Mouse (Mus musculus) spleen, postnatal 4 days (tissue): Measurements from ENCODE around the gene 6030408B16Rik.

Experiments used
- DNase-seq, 2 experiments: peaks; one replicate each; pipeline ENCODE4 v3.0.0; 2022; ENCODE audit warnings: low spot score in 2 of 2

Gene 6030408B16Rik

GRCm38 (mm10) chr15:101267053-101268032 is 25.7 kb upstream of the 6030408B16Rik start:
- DNase-seq: no peak

GRCm38 (mm10) chr15:101270101-101270820 is 22.8 kb upstream of the 6030408B16Rik start:
- DNase-seq: no peak

GRCm38 (mm10) chr15:101271107-101271506 is 21.9 kb upstream of the 6030408B16Rik start:
- DNase-seq: no peak

- no peak for DNase-seq
Measured at GRCm38 (mm10) chr15:101271513-101271912, 21.5 kb upstream of the 6030408B16Rik start.

- no peak for DNase-seq
Measured at GRCm38 (mm10) chr15:101274380-101274779, 18.6 kb upstream of the 6030408B16Rik start.

GRCm38 (mm10) chr15:101277351-101277899 is 15.6 kb upstream of the 6030408B16Rik start:
- no peak for DNase-seq

- DNase-seq: no peak
Measured at GRCm38 (mm10) chr15:101278589-101278988, 14.4 kb upstream of the 6030408B16Rik start.

GRCm38 (mm10) chr15:101279430-101279999 is 13.5 kb upstream of the 6030408B16Rik start:
- DNase-seq: no peak

GRCm38 (mm10) chr15:101282471-101282870 is 10.5 kb upstream of the 6030408B16Rik start:
- DNase-seq: no peak

- DNase-seq: peak in 1 of 2 experiments; percentile 50
Measured at GRCm38 (mm10) chr15:101283183-101283910, 9.7 kb upstream of the 6030408B16Rik start.

GRCm38 (mm10) chr15:101283911-101284750 is 8.9 kb upstream of the 6030408B16Rik start, which contains the start of gene Atg101:
Gene Atg101 (plus strand): TSS chr15:101284272.
- peak; percentile 91 to 96 for DNase-seq

- DNase-seq: no peak
Measured at GRCm38 (mm10) chr15:101286129-101286770, 6.8 kb upstream of the 6030408B16Rik start.

- DNase-seq: no peak
Measured at GRCm38 (mm10) chr15:101287361-101287760, 5.7 kb upstream of the 6030408B16Rik start.

GRCm38 (mm10) chr15:101290354-101290753 is 2.7 kb upstream of the 6030408B16Rik start:
- no peak for DNase-seq

GRCm38 (mm10) chr15:101292012-101292411 is 1.0 kb upstream of the 6030408B16Rik start:
- DNase-seq: no peak

- no peak for DNase-seq
Measured at GRCm38 (mm10) chr15:101294028-101294894, 1.2 kb downstream of the 6030408B16Rik start.

GRCm38 (mm10) chr15:101295106-101295505 is 2.1 kb downstream of the 6030408B16Rik start:
- no peak for DNase-seq

- no peak for DNase-seq
Measured at GRCm38 (mm10) chr15:101295616-101296015, 2.6 kb downstream of the 6030408B16Rik start.

- DNase-seq: no peak
Measured at GRCm38 (mm10) chr15:101296091-101296490, 3.1 kb downstream of the 6030408B16Rik start.
